Mouse (Mus musculus) right cerebral cortex, postnatal 14 days (tissue): Measurements from ENCODE around the gene Ext2.

ENCODE experiments used
- DNase-seq: peaks from one replicate; pipeline ENCODE4 v3.0.0; 2022

The Ext2 gene

GRCm38 (mm10) chr2:93666146-93666858 is 156.1 kb downstream of the Ext2 start:
- DNase-seq: no peak

GRCm38 (mm10) chr2:93665472-93665871 is 156.9 kb downstream of the Ext2 start:
- DNase-seq: no peak

GRCm38 (mm10) chr2:93662240-93662865 is 160.0 kb downstream of the Ext2 start:
- no peak for DNase-seq

- no peak for DNase-seq
These were observed 161.3 kb downstream of the Ext2 start for GRCm38 (mm10) chr2:93661096-93661495.

GRCm38 (mm10) chr2:93659705-93660308 is 162.6 kb downstream of the Ext2 start:
- no peak for DNase-seq

GRCm38 (mm10) chr2:93659004-93659403 is 163.4 kb downstream of the Ext2 start:
- DNase-seq: no peak

- no peak for DNase-seq
These were observed 167.9 kb downstream of the Ext2 start for GRCm38 (mm10) chr2:93654336-93655055.

GRCm38 (mm10) chr2:93649243-93649870 is 173.0 kb downstream of the Ext2 start:
- peak; percentile 60 for DNase-seq

- no peak for DNase-seq
These were observed 174.3 kb downstream of the Ext2 start for GRCm38 (mm10) chr2:93647924-93648575.

- DNase-seq: no peak
These were observed 175.1 kb downstream of the Ext2 start for GRCm38 (mm10) chr2:93647051-93647923.

GRCm38 (mm10) chr2:93645626-93646320 is 176.6 kb downstream of the Ext2 start:
- no peak for DNase-seq

- no peak for DNase-seq
These were observed 177.2 kb downstream of the Ext2 start for GRCm38 (mm10) chr2:93645197-93645596.

GRCm38 (mm10) chr2:93644731-93645130 is 177.6 kb downstream of the Ext2 start:
- no peak for DNase-seq

- DNase-seq: no peak
These were observed 178.1 kb downstream of the Ext2 start for GRCm38 (mm10) chr2:93644234-93644633.

GRCm38 (mm10) chr2:93643403-93643780 is 179.0 kb downstream of the Ext2 start:
- DNase-seq: no peak

- DNase-seq: no peak
These were observed 187.8 kb downstream of the Ext2 start for GRCm38 (mm10) chr2:93634609-93635008.

- DNase-seq: no peak
These were observed 197.5 kb downstream of the Ext2 start for GRCm38 (mm10) chr2:93624665-93625408.

- DNase-seq: no peak
These were observed 203.0 kb downstream of the Ext2 start for GRCm38 (mm10) chr2:93619208-93619849.

- no peak for DNase-seq
These were observed 203.7 kb downstream of the Ext2 start for GRCm38 (mm10) chr2:93618447-93619199.
